Mouse (Mus musculus): Measurements from ENCODE around the gene Shpk. TPM values are rescaled to one million over a fixed set of nuclear protein-coding genes. Genes with fewer than 3 reads are reported as not detected.

Shpk gene
- total RNA-seq, 2 experiments from 2014 or later: 1.9 TPM

GRCm38 (mm10) chr11:73199879-73200278 is 619 bp downstream of the Shpk start:
- DNase-seq: no peak

GRCm38 (mm10) chr11:73201021-73201420 is 1.8 kb downstream of the Shpk start:
- no peak for DNase-seq

GRCm38 (mm10) chr11:73201597-73201996 is 2.3 kb downstream of the Shpk start:
- DNase-seq: no peak

GRCm38 (mm10) chr11:73203895-73204294 is 4.6 kb downstream of the Shpk start:
- no peak for DNase-seq

- DNase-seq: no peak
These were observed 5.9 kb downstream of the Shpk start for GRCm38 (mm10) chr11:73205194-73205593.

GRCm38 (mm10) chr11:73207621-73208020 is 8.4 kb downstream of the Shpk start:
- no peak for DNase-seq

- no peak for DNase-seq
These were observed 14.7 kb downstream of the Shpk start for GRCm38 (mm10) chr11:73213956-73214355.

- DNase-seq: no peak
These were observed 20.4 kb downstream of the Shpk start for GRCm38 (mm10) chr11:73219671-73220070.

GRCm38 (mm10) chr11:73220651-73221050 is 21.4 kb downstream of the Shpk start:
- no peak for DNase-seq

- no peak for DNase-seq
These were observed 23.6 kb downstream of the Shpk start for GRCm38 (mm10) chr11:73222846-73223245.

GRCm38 (mm10) chr11:73223966-73224365 is 24.7 kb downstream of the Shpk start:
- no peak for DNase-seq

GRCm38 (mm10) chr11:73225856-73226255 is 26.6 kb downstream of the Shpk start:
- no peak for DNase-seq

- no peak for DNase-seq
These were observed 29.6 kb downstream of the Shpk start for GRCm38 (mm10) chr11:73228881-73229280.

- no peak for DNase-seq
These were observed 30.8 kb downstream of the Shpk start for GRCm38 (mm10) chr11:73230081-73230480.

GRCm38 (mm10) chr11:73232513-73232912 is 33.3 kb downstream of the Shpk start:
- DNase-seq: no peak

GRCm38 (mm10) chr11:73233992-73234391 is 34.7 kb downstream of the Shpk start, which contains the start of gene Trpv1:
Trpv1 (plus strand) TSS chr11:73234292.
- no peak for DNase-seq

GRCm38 (mm10) chr11:73235990-73236701 is 36.9 kb downstream of the Shpk start:
- peak; percentile 73 for DNase-seq

- no peak for DNase-seq
These were observed 37.5 kb downstream of the Shpk start for GRCm38 (mm10) chr11:73236731-73237130.

GRCm38 (mm10) chr11:73242199-73242598 is 42.9 kb downstream of the Shpk start:
- DNase-seq: no peak

- DNase-seq: no peak
These were observed 43.5 kb downstream of the Shpk start for GRCm38 (mm10) chr11:73242777-73243176.

- DNase-seq: no peak
These were observed 58.2 kb downstream of the Shpk start for GRCm38 (mm10) chr11:73257362-73257945.

GRCm38 (mm10) chr11:73258664-73259063 is 59.4 kb downstream of the Shpk start:
- no peak for DNase-seq

- no peak for DNase-seq
These were observed 61.2 kb downstream of the Shpk start for GRCm38 (mm10) chr11:73260457-73260856.

GRCm38 (mm10) chr11:73261385-73261784 is 62.1 kb downstream of the Shpk start:
- no peak for DNase-seq
